Mouse (Mus musculus) olfactory bulb, adult 2 months (tissue): ENCODE results near the gene Ndufa7.
"Not testable (repeated sequence)": the region's sequence is repeated elsewhere in the genome, so short reads cannot be mapped to it uniquely, and the experiment has no call there.

Experiments
- CTCF ChIP-seq: fragments of 200-500 bp; IDR thresholded peaks from 2 replicates; pipeline ENCODE4 v1.5.1; 2012; ENCODE audit warnings: low read depth, mild to moderate bottlenecking, low read length, moderate library complexity; ENCODE audit not compliant: insufficient read depth
- POLR2A ChIP-seq: fragments of 200-500 bp; IDR thresholded peaks from 2 replicates; pipeline ENCODE4 v1.6.1; 2012; ENCODE audit warnings: mild to moderate bottlenecking, low read depth, low read length, moderate library complexity; ENCODE audit not compliant: insufficient read depth

DNA sequence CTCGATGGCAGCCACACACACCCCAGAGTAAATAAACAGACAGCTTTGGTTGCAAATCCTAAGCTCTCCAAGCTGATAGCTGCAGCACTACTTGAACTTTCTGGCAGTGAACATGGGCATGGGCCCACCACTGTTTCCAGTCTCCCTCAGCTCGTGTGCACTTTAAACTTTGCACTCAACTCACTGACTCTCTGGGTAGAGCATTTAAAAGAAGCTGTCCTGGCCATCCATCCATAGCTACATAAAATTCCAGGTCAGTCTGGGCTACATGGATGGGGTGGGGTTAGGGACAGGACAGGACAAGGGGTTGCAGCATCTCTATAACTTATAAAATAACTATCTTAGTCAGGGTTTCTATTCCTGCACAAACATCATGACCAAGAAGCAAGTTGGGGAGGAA, 63.4 kb downstream of the Ndufa7 start:
- TF ChIP-seq CTCF, POLR2A: not testable (repeated sequence)
